Mouse (Mus musculus): Measurements from ENCODE around the gene Eef2k. TPM values are rescaled to one million over a fixed set of nuclear protein-coding genes. Genes with fewer than 3 reads are reported as not detected.

Eef2k gene
- total RNA-seq (2022), result 10 to 100 TPM; 23.0 to 42.1 (median 30.7) TPM

- peak; percentile 89 for DNase-seq (ENCODE audit: low spot score)
Observed at GRCm38 (mm10) chr7:120842345-120843036, at the start of gene Eef2k. Gene Eef2k, plus strand, starts transcription at chr7:120842831.

- peak; percentile 3 for DNase-seq (ENCODE audit: low spot score)
Observed at GRCm38 (mm10) chr7:120795544-120795943, 47.1 kb upstream of the Eef2k start.

- DNase-seq (ENCODE audit: low spot score), result peak; percentile 16
Observed at GRCm38 (mm10) chr7:120796369-120796768, 46.3 kb upstream of the Eef2k start.

GRCm38 (mm10) chr7:120803268-120803667 is 39.4 kb upstream of the Eef2k start:
- DNase-seq (ENCODE audit: low spot score), result no peak

GRCm38 (mm10) chr7:120809705-120810104 is 32.9 kb upstream of the Eef2k start:
- no peak for DNase-seq (ENCODE audit: low spot score)

GRCm38 (mm10) chr7:120811834-120812415 is 30.7 kb upstream of the Eef2k start, which contains the start of gene Gm5737:
Gene Gm5737, plus strand, starts transcription at chr7:120812365.
- DNase-seq (ENCODE audit: low spot score), result no peak

GRCm38 (mm10) chr7:120817552-120817951 is 25.1 kb upstream of the Eef2k start:
- DNase-seq (ENCODE audit: low spot score), result no peak

GRCm38 (mm10) chr7:120819386-120819785 is 23.2 kb upstream of the Eef2k start:
- DNase-seq (ENCODE audit: low spot score), result no peak

GRCm38 (mm10) chr7:120823248-120823647 is 19.4 kb upstream of the Eef2k start:
- DNase-seq (ENCODE audit: low spot score), result peak; percentile 68

- DNase-seq (ENCODE audit: low spot score), result no peak
Observed at GRCm38 (mm10) chr7:120825097-120825496, 17.5 kb upstream of the Eef2k start.

GRCm38 (mm10) chr7:120826408-120826807 is 16.2 kb upstream of the Eef2k start:
- no peak for DNase-seq (ENCODE audit: low spot score)

GRCm38 (mm10) chr7:120830431-120831381 is 11.9 kb upstream of the Eef2k start:
- DNase-seq (ENCODE audit: low spot score), result peak; percentile 79

GRCm38 (mm10) chr7:120834426-120834825 is 8.2 kb upstream of the Eef2k start:
- no peak for DNase-seq (ENCODE audit: low spot score)

GRCm38 (mm10) chr7:120834863-120835372 is 7.7 kb upstream of the Eef2k start:
- peak; percentile 79 for DNase-seq (ENCODE audit: low spot score)

GRCm38 (mm10) chr7:120835449-120836359 is 6.9 kb upstream of the Eef2k start:
- peak; percentile 99 for DNase-seq (ENCODE audit: low spot score)

- DNase-seq (ENCODE audit: low spot score), result no peak
Observed at GRCm38 (mm10) chr7:120836361-120836760, 6.3 kb upstream of the Eef2k start.

- DNase-seq (ENCODE audit: low spot score), result no peak
Observed at GRCm38 (mm10) chr7:120838436-120839160, 4.0 kb upstream of the Eef2k start.

GRCm38 (mm10) chr7:120839786-120840185 is 2.8 kb upstream of the Eef2k start:
- DNase-seq (ENCODE audit: low spot score), result no peak

- DNase-seq (ENCODE audit: low spot score), result peak; percentile 83
Observed at GRCm38 (mm10) chr7:120843037-120843621, 498 bp downstream of the Eef2k start.

Data from heart, adult 8-10 months (tissue).